Mouse (Mus musculus) kidney, adult 2 months (tissue): ENCODE results near the gene Hspb9.

Experiments used
- CTCF ChIP-seq: fragments of 200-500 bp; conservative IDR thresholded peaks from 2 replicates; pipeline ENCODE4 v1.5.1; 2011; ENCODE audit warnings: low read depth, mild to moderate bottlenecking, control low read depth, low read length, moderate library complexity, mixed read lengths; ENCODE audit not compliant: insufficient read depth, insufficient read length
- POLR2A ChIP-seq: fragments of 200-500 bp; IDR thresholded peaks from one replicate; pipeline ENCODE4 v1.6.1; 2011; ENCODE audit warnings: low read depth, low read length, control low read depth

- TF ChIP-seq CTCF, result no peak
- TF ChIP-seq POLR2A, result no peak
Measured at GRCm38 (mm10) chr11:100720345-100720744, 6.7 kb downstream of the Hspb9 start.
